ENCODE assay signal across 21 mouse cellular contexts in genomic region chr15:62787753-62788152, GRCm38 (mm10).
"Had no signal": no experiment of that assay in that cellular context is flagged by ENCODE, and none has a peak within 500 bp of the region (broad histone marks: within the 10 kb centered on the region; RNA-seq: fewer than 3 reads in every experiment).

No protein-coding gene starts in this region.

- DNase-seq: heart, postnatal 10 days; heart, postnatal 14 days; heart, postnatal 36 days; heart, postnatal 4 days; kidney, adult 11 months; kidney, adult 18-20 months; kidney, adult 2 months; kidney, adult 8-10 months; kidney, adult 9 months; kidney, postnatal 10 days; kidney, postnatal 14 days; kidney, postnatal 25 days; kidney, postnatal 36 days; kidney, postnatal 4 days; layer of hippocampus, adult 9-11 months; layer of hippocampus, postnatal 36 days had no signal

- ATAC-seq: hindbrain, embryonic 16.5 days; hindbrain, postnatal 0 days; intestine, embryonic 15.5 days; intestine, embryonic 16.5 days; intestine, postnatal 0 days had no signal
